Mouse (Mus musculus): Measurements from ENCODE around the gene Phf24.

GRCm38 (mm10) chr4:42870748-42871147 is 45.7 kb upstream of the Phf24 start:
- no peak for TF ChIP-seq POLR2A (IDR thresholded peaks at IDR 0.05; ENCODE audit: control insufficient read depth, low read depth, low read length)
- TF ChIP-seq CTCF (IDR thresholded peaks at IDR 0.05; ENCODE audit: control insufficient read depth, insufficient read depth, insufficient replicate concordance, low read depth, low read length) = no peak
